Mouse (Mus musculus) forebrain, embryonic 10.5 days (tissue): ENCODE data around the gene Paqr8. TPM values are rescaled to one million over a fixed set of nuclear protein-coding genes. Genes with fewer than 3 reads are reported as not detected.

Experiments used
- DNase-seq: peaks from one replicate; pipeline ENCODE4 v3.0.0-alpha.2; 2017; ENCODE audit warnings: low spot score; ENCODE audit errors: extremely low spot score
- H3K27ac ChIP-seq: fragments of 300-500 bp; sonication (generic); 2 replicates; pipeline ENCODE4 v1.5.1; 2016; ENCODE audit warnings: mild to moderate bottlenecking
- H3K27me3 ChIP-seq: fragments of 300-500 bp; sonication (generic); 2 replicates; pipeline ENCODE4 v1.6.1; 2016; ENCODE audit warnings: mild to moderate bottlenecking; ENCODE audit not compliant: poor library complexity, severe bottlenecking
- H3K36me3 ChIP-seq: fragments of 300-500 bp; sonication (generic); replicated peaks from 2 replicates; pipeline ENCODE4 v1.6.1; 2016; ENCODE audit warnings: mild to moderate bottlenecking, moderate library complexity
- H3K4me1 ChIP-seq: fragments of 300-500 bp; sonication (generic); 2 replicates; pipeline ENCODE4 v1.6.1; 2016
- H3K4me3 ChIP-seq: fragments of 300-500 bp; sonication (generic); 2 replicates; pipeline ENCODE4 v1.5.1; 2016; ENCODE audit warnings: mild to moderate bottlenecking, moderate library complexity
- H3K9me3 ChIP-seq: fragments of 300-500 bp; sonication (generic); 2 replicates; pipeline ENCODE4 v1.6.1; 2016; ENCODE audit warnings: mild to moderate bottlenecking, moderate library complexity
- whole genome bisulfite sequencing: fragments of 180-500 bp; shearing (Covaris S2); methylation state at CpG from one replicate; pipeline ENCODE4 v1.1.7; 2016; 5-methylcytosine and 5-hydroxymethylcytosine counted together
- polyA plus RNA-seq: library from polyadenylated mRNA; unstranded; fragments of >200 nt; fragmentation: Nextera tagmentation; extraction: Ambion mirVana; gene quantifications from 2 replicates; pipeline ENCODE4 v1.2.1, GENCODE M21; 2016

Paqr8 gene
- polyA plus RNA-seq, 1 experiment from 2014 or later: 5.5 TPM

DNA sequence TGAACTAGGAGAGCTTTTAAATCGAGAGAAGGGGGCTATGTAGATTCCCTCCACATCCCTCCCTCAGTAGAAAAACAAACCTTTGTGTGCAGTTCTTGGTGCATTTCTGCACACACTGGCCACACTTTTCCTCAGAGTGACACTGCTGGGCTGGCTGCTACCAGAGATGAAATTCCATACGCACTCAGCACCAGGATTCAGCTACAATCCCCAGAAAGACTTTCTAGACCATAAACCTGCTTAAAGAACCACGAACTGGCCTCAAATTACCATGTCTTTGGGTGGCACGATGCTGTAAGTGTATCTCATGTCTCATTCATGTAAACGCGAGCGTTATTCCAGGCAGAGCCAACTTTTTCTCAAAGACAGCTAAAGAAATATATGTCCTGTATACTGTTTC, 51.5 kb downstream of the Paqr8 start:
- Histone ChIP-seq H3K27ac (no peak overlapping the region), H3K4me1 (no peaks in the 10 kb centered on the region), H3K27me3 (no peaks in the 10 kb centered on the region), H3K9me3 (peaks cover 7% of the 10 kb centered on the region; the same call in 1 of the 2 replicates), H3K36me3 (no peaks in the 10 kb centered on the region; the same call in 1 of the 2 replicates), H3K4me3 (no peak overlapping the region)
- WGBS: 89% methylated on average over 7 of the region's 7 CpGs
- DNase-seq: no peak

DNA sequence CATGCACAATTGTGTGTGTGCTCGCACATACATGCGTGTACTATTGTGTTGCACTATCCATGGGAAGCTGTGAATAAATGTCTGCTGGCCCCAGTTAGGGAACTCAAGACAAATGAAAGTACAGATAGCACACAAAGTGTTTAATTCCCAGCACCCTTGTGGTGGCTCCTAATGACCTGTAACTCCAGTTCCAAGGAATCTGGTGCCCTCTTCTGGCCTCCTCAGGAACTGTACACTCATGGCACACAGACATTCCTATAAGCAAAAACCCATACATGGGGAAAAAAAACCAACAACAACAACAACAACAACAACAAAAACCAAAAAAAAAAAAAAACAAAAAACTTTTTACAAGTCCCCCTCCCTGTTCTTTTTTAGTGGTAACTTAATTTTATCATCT, 52.6 kb downstream of the Paqr8 start:
- 97% methylated on average over 2 of the region's 2 CpGs for WGBS
- no peaks in the 10 kb centered on the region for H3K36me3 ChIP-seq
- H3K4me3 ChIP-seq: no peak overlapping the region
- H3K9me3 ChIP-seq: peaks cover 7% of the 10 kb centered on the region; the same call in 1 of the 2 replicates
- no peak overlapping the region for H3K27ac ChIP-seq
- no peak for DNase-seq
- no peaks in the 10 kb centered on the region for H3K27me3 ChIP-seq
- no peaks in the 10 kb centered on the region for H3K4me1 ChIP-seq

- Histone ChIP-seq H3K4me3 (peak within 1 kb of the TSS; percentile 61), H3K9me3 (no peaks in the 10 kb centered on the region; the same call in 1 of the 2 replicates), H3K36me3 (no peaks in the 10 kb centered on the region), H3K27ac (peak within 1 kb of the TSS; percentile 91), H3K27me3 (no peaks in the 10 kb centered on the region), H3K4me1 (peaks cover 15% of the 10 kb centered on the region)
- peak; percentile 97 for DNase-seq
- WGBS: under 1% methylated on average over 23 of the region's 23 CpGs
Measured at GRCm38 (mm10) chr1:20951300-20951763, 60.9 kb downstream of the Paqr8 start, which contains the start of gene Efhc1. Gene Efhc1, plus strand, starts transcription at chr1:20951626.

GRCm38 (mm10) chr1:20951799-20952198, 61.4 kb downstream of the Paqr8 start:
- no peak for DNase-seq
- Histone ChIP-seq H3K9me3 (no peaks in the 10 kb centered on the region; the same call in 1 of the 2 replicates), H3K4me1 (peaks cover 15% of the 10 kb centered on the region), H3K27me3 (no peaks in the 10 kb centered on the region), H3K36me3 (no peaks in the 10 kb centered on the region), H3K4me3 (peak overlapping the region; percentile 61), H3K27ac (peak overlapping the region; percentile 91)
- WGBS: under 1% methylated on average over 16 of the region's 16 CpGs

DNA sequence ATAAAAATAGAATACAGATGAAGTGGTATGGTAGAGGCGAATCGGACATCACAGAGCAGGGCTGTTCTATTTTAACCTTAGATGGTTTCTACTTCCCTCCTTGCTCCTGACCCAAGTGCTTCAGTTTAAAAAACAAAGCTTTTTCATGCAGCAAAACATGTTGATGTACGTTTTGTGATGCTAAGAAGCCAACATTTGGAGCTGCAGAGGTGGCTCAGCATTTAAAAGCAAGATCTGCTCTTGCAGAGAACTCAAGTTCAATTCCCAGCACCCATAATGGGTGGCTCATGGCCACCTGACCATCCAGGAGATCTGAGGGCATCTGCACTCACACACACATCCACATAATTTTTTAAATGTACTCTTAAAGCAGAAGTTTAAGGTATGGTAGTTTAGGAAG, 64.5 kb downstream of the Paqr8 start:
- H3K4me1 ChIP-seq: peaks cover 15% of the 10 kb centered on the region
- no peak overlapping the region for H3K4me3 ChIP-seq
- WGBS: 86% methylated on average over 3 of the region's 3 CpGs
- DNase-seq: no peak
- no peaks in the 10 kb centered on the region; the same call in 1 of the 2 replicates for H3K9me3 ChIP-seq
- H3K27ac ChIP-seq: no peak overlapping the region
- no peaks in the 10 kb centered on the region for H3K27me3 ChIP-seq
- no peaks in the 10 kb centered on the region for H3K36me3 ChIP-seq

DNA sequence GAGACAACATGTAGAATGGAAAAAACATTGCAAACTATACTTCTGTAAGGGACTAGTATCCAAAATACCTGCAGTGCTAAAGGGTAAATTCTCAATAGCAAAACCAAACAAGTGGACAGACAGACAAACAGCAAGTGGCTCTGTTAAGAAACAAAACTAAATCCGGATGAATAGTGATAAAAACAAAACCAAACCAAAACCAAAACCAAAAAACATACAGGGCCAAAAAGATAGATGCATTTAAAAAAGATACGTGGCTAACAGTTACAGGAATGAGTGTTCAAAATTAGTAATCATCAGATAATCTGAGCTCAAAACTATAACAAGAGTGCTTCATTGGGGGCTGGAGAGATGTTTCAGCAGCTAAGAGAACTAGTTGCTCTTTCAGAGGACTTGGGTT, 79.2 kb downstream of the Paqr8 start:
- WGBS: 87% methylated on average over 2 of the region's 2 CpGs
- no peak for DNase-seq

DNA sequence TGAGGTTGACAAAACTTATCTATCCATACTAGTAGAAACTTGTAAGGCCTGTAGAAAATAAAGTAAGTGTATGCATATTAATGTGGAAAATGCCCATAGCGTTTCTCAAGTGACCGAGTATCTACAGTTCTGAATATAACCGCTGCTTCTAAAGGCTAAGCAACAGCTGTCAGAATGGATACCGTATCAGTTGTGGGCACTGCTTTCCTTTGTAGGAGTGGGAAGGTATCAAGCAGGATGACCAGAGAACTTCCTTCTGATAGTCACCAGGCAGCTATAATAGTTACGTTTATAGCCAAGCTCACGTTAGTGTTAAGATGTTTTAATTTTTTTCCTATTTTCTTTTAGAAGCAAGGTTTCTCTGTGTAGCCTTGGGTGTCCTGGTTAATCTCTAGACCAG, 83.0 kb downstream of the Paqr8 start:
- Histone ChIP-seq H3K36me3 (no peaks in the 10 kb centered on the region), H3K4me1 (no peaks in the 10 kb centered on the region), H3K27me3 (no peaks in the 10 kb centered on the region), H3K27ac (no peak overlapping the region), H3K9me3 (no peaks in the 10 kb centered on the region), H3K4me3 (no peak overlapping the region)
- no peak for DNase-seq
- WGBS: 96% methylated on average over 6 of the region's 6 CpGs

More for the DNA sequence above, 79.2 kb downstream of the Paqr8 start:
- Histone ChIP-seq H3K4me3 (no peak overlapping the region), H3K4me1 (no peaks in the 10 kb centered on the region), H3K36me3 (no peaks in the 10 kb centered on the region), H3K9me3 (no peaks in the 10 kb centered on the region), H3K27ac (no peak overlapping the region), H3K27me3 (no peaks in the 10 kb centered on the region)

GRCm38 (mm10) chr1:20974341-20975135, 84.1 kb downstream of the Paqr8 start:
- Histone ChIP-seq H3K36me3 (no peaks in the 10 kb centered on the region), H3K9me3 (no peaks in the 10 kb centered on the region), H3K4me1 (no peaks in the 10 kb centered on the region), H3K27ac (no peak overlapping the region), H3K4me3 (no peak overlapping the region), H3K27me3 (no peaks in the 10 kb centered on the region)
- WGBS: 81% methylated on average over 9 of the region's 9 CpGs
- DNase-seq: no peak

- H3K27ac ChIP-seq: no peak overlapping the region
- no peaks in the 10 kb centered on the region for H3K27me3 ChIP-seq
- H3K4me1 ChIP-seq: no peaks in the 10 kb centered on the region
- H3K36me3 ChIP-seq: no peaks in the 10 kb centered on the region
- 55% methylated on average over 1 of the region's 1 CpGs for WGBS
- no peak overlapping the region for H3K4me3 ChIP-seq
- no peak for DNase-seq
- no peaks in the 10 kb centered on the region for H3K9me3 ChIP-seq
Measured at GRCm38 (mm10) chr1:20980553-20980952, 90.1 kb downstream of the Paqr8 start.

DNA sequence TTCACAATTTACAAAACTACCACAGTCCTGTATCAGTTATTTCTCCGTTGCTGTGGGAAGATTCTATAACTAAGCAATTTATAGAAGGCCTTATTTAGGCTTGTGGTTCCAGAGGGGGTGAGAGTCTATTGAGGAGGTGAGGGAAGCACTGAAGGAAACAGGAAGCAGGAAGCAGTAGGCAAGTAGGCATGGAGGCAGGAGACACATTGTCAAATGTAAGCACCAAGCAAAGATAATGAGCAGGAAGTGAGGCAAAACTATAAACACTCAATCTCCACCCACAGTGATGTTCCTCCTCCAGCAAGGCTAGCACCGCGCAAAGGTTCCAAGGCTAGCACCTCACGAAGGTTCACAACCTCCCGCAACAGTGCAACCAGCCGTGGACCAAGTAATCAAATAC, 91.4 kb downstream of the Paqr8 start:
- WGBS: 93% methylated on average over 6 of the region's 6 CpGs
- no peak overlapping the region for H3K4me3 ChIP-seq
- H3K9me3 ChIP-seq: no peaks in the 10 kb centered on the region
- H3K36me3 ChIP-seq: no peaks in the 10 kb centered on the region
- no peak for DNase-seq
- H3K4me1 ChIP-seq: no peaks in the 10 kb centered on the region
- no peak overlapping the region for H3K27ac ChIP-seq
- no peaks in the 10 kb centered on the region for H3K27me3 ChIP-seq

- H3K27ac ChIP-seq: no peak overlapping the region
- 73% methylated on average over 2 of the region's 2 CpGs for WGBS
- H3K9me3 ChIP-seq: no peaks in the 10 kb centered on the region
Measured at GRCm38 (mm10) chr1:20984103-20984502, 93.7 kb downstream of the Paqr8 start.

GRCm38 (mm10) chr1:20984582-20984981, 94.2 kb downstream of the Paqr8 start:
- Histone ChIP-seq H3K4me3 (no peak overlapping the region), H3K4me1 (no peaks in the 10 kb centered on the region), H3K27ac (no peak overlapping the region), H3K9me3 (no peaks in the 10 kb centered on the region), H3K36me3 (no peaks in the 10 kb centered on the region), H3K27me3 (no peaks in the 10 kb centered on the region)
- no peak for DNase-seq
- 82% methylated on average over 4 of the region's 4 CpGs for WGBS

More at GRCm38 (mm10) chr1:20984103-20984502, 93.7 kb downstream of the Paqr8 start:
- Histone ChIP-seq H3K36me3 (no peaks in the 10 kb centered on the region), H3K4me3 (no peak overlapping the region), H3K27me3 (no peaks in the 10 kb centered on the region), H3K4me1 (no peaks in the 10 kb centered on the region)
- DNase-seq: no peak

DNA sequence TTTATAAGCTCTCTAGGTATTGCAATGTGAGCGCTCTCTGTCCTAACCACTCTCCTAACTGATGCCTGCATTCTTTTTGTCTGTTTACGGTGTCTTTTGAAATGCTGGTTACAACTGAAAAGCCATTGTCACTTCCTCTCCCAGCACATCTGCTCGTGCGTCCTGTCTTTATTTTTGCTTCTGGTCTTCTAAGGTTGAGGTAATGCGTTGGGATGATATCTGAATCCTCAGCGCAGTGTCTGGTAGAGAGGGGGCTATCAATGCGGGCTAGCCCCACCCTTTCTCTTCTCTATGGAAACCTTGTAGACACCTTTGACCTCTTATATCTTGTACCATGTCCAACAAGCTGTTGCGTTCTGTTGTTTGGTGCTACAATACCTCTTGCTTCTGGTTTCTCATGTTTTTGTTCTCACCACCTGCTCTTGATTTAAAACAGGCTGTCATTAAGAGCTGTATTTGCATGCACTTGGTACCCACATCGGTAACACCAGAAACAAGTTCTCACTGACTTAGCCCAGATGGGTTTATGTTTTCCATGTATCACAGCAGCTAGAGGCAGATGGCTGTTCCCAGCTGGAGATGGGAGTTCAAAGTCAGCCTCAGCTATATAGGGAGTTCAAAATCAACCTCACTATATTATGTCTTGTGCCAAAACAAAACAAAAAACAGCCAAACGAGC, 96.1 kb downstream of the Paqr8 start:
- no peaks in the 10 kb centered on the region for H3K4me1 ChIP-seq
- 82% methylated on average over 10 of the region's 10 CpGs for whole genome bisulfite sequencing
- no peaks in the 10 kb centered on the region for H3K27me3 ChIP-seq

More for the DNA sequence above, 96.1 kb downstream of the Paqr8 start:
- Histone ChIP-seq H3K27ac (no peak overlapping the region), H3K9me3 (no peaks in the 10 kb centered on the region), H3K4me3 (no peak overlapping the region), H3K36me3 (no peaks in the 10 kb centered on the region)
- DNase-seq: no peak
